Mouse (Mus musculus): ENCODE data around the gene Rbfox3. TPM values are rescaled to one million over a fixed set of nuclear protein-coding genes. Genes with fewer than 3 reads are reported as not detected.

The Rbfox3 gene
- polyA plus RNA-seq, 1 experiment from 2014 or later, result 0.35 TPM

GRCm38 (mm10) chr11:118540411-118541026 lies 370.9 kb downstream of the Rbfox3 start:
- Histone ChIP-seq H3K4me2 (ENCODE audit: low read depth, low read length) (no peak overlapping the region), H3K36me3 (ENCODE audit: control insufficient read depth, insufficient read depth, low read length) (no peaks in the 10 kb centered on the region), H3K9me3 (ENCODE audit: control insufficient read depth, low read length) (no peaks in the 10 kb centered on the region), H3K4me3 (ENCODE audit: low read length) (no peak overlapping the region), H3K27ac (ENCODE audit: low read length) (peak overlapping the region; percentile 62; the same call in 1 of the 2 replicates), H3K9ac (ENCODE audit: low read length) (no peak overlapping the region), H3K27me3 (ENCODE audit: control insufficient read depth, insufficient read depth, low read depth, low read length) (no peaks in the 10 kb centered on the region), H3K4me1 (replicated peaks; ENCODE audit: control insufficient read depth, insufficient read depth, low read length) (peaks cover 8% of the 10 kb centered on the region)
- peak; percentile 86 for ATAC-seq (ENCODE audit: low read depth)
- 43% methylated on average over 12 of the region's 12 CpGs for WGBS

GRCm38 (mm10) chr11:118538008-118538407 lies 373.4 kb downstream of the Rbfox3 start:
- Histone ChIP-seq H3K4me3 (ENCODE audit: low read length) (no peak overlapping the region), H3K36me3 (ENCODE audit: control insufficient read depth, insufficient read depth, low read length) (no peaks in the 10 kb centered on the region), H3K4me1 (replicated peaks; ENCODE audit: control insufficient read depth, insufficient read depth, low read length) (peaks cover 8% of the 10 kb centered on the region), H3K9ac (ENCODE audit: low read length) (no peak overlapping the region), H3K27ac (ENCODE audit: low read length) (no peak overlapping the region), H3K9me3 (ENCODE audit: control insufficient read depth, low read length) (no peaks in the 10 kb centered on the region), H3K27me3 (ENCODE audit: control insufficient read depth, insufficient read depth, low read depth, low read length) (no peaks in the 10 kb centered on the region), H3K4me2 (ENCODE audit: low read depth, low read length) (no peak overlapping the region)
- no peak for ATAC-seq (ENCODE audit: low read depth)
- 81% methylated on average over 11 of the region's 11 CpGs for WGBS

- Histone ChIP-seq H3K9ac (ENCODE audit: low read length) (no peak overlapping the region), H3K4me1 (replicated peaks; ENCODE audit: control insufficient read depth, insufficient read depth, low read length) (no peaks in the 10 kb centered on the region), H3K4me3 (ENCODE audit: low read length) (no peak overlapping the region), H3K36me3 (ENCODE audit: control insufficient read depth, insufficient read depth, low read length) (no peaks in the 10 kb centered on the region), H3K27ac (ENCODE audit: low read length) (no peak overlapping the region), H3K4me2 (ENCODE audit: low read depth, low read length) (no peak overlapping the region), H3K9me3 (ENCODE audit: control insufficient read depth, low read length) (no peaks in the 10 kb centered on the region), H3K27me3 (ENCODE audit: control insufficient read depth, insufficient read depth, low read depth, low read length) (no peaks in the 10 kb centered on the region)
- no peak for ATAC-seq (ENCODE audit: low read depth)
- WGBS, result 36% methylated on average over 18 of the region's 18 CpGs
These were observed 376.9 kb downstream of the Rbfox3 start for GRCm38 (mm10) chr11:118534382-118535092.

- H3K36me3 ChIP-seq (ENCODE audit: control insufficient read depth, insufficient read depth, low read length), result no peaks in the 10 kb centered on the region
- WGBS, result 72% methylated on average over 8 of the region's 8 CpGs
- no peak overlapping the region for H3K4me3 ChIP-seq (ENCODE audit: low read length)
- no peak overlapping the region for H3K9ac ChIP-seq (ENCODE audit: low read length)
- no peaks in the 10 kb centered on the region for H3K9me3 ChIP-seq (ENCODE audit: control insufficient read depth, low read length)
- H3K27me3 ChIP-seq (ENCODE audit: control insufficient read depth, insufficient read depth, low read depth, low read length), result no peaks in the 10 kb centered on the region
- no peaks in the 10 kb centered on the region for H3K4me1 ChIP-seq (replicated peaks; ENCODE audit: control insufficient read depth, insufficient read depth, low read length)
- no peak for ATAC-seq (ENCODE audit: low read depth)
- no peak overlapping the region for H3K4me2 ChIP-seq (ENCODE audit: low read depth, low read length)
- no peak overlapping the region for H3K27ac ChIP-seq (ENCODE audit: low read length)
These were observed 381.1 kb downstream of the Rbfox3 start for GRCm38 (mm10) chr11:118530313-118530712.

GRCm38 (mm10) chr11:118528761-118529160 lies 382.6 kb downstream of the Rbfox3 start:
- Histone ChIP-seq H3K27ac (ENCODE audit: low read length) (no peak overlapping the region), H3K4me2 (ENCODE audit: low read depth, low read length) (no peak overlapping the region), H3K4me3 (ENCODE audit: low read length) (no peak overlapping the region), H3K9ac (ENCODE audit: low read length) (no peak overlapping the region), H3K27me3 (ENCODE audit: control insufficient read depth, insufficient read depth, low read depth, low read length) (no peaks in the 10 kb centered on the region), H3K9me3 (ENCODE audit: control insufficient read depth, low read length) (no peaks in the 10 kb centered on the region), H3K36me3 (ENCODE audit: control insufficient read depth, insufficient read depth, low read length) (no peaks in the 10 kb centered on the region), H3K4me1 (replicated peaks; ENCODE audit: control insufficient read depth, insufficient read depth, low read length) (no peaks in the 10 kb centered on the region)
- WGBS, result 84% methylated on average over 9 of the region's 9 CpGs
- ATAC-seq (ENCODE audit: low read depth), result no peak

GRCm38 (mm10) chr11:118525059-118525458 lies 386.3 kb downstream of the Rbfox3 start:
- Histone ChIP-seq H3K4me1 (replicated peaks; ENCODE audit: control insufficient read depth, insufficient read depth, low read length) (no peaks in the 10 kb centered on the region), H3K9ac (ENCODE audit: low read length) (no peak overlapping the region), H3K4me2 (ENCODE audit: low read depth, low read length) (no peak overlapping the region), H3K4me3 (ENCODE audit: low read length) (no peak overlapping the region), H3K27ac (ENCODE audit: low read length) (no peak overlapping the region), H3K36me3 (ENCODE audit: control insufficient read depth, insufficient read depth, low read length) (no peaks in the 10 kb centered on the region), H3K27me3 (ENCODE audit: control insufficient read depth, insufficient read depth, low read depth, low read length) (no peaks in the 10 kb centered on the region), H3K9me3 (ENCODE audit: control insufficient read depth, low read length) (no peaks in the 10 kb centered on the region)
- 61% methylated on average over 11 of the region's 11 CpGs for WGBS
- no peak for ATAC-seq (ENCODE audit: low read depth)

- no peak for ATAC-seq (ENCODE audit: low read depth)
- WGBS, result 64% methylated on average over 4 of the region's 4 CpGs
- no peak overlapping the region for H3K9ac ChIP-seq (ENCODE audit: low read length)
These were observed 387.8 kb downstream of the Rbfox3 start for GRCm38 (mm10) chr11:118523496-118524145.

GRCm38 (mm10) chr11:118520932-118521331 lies 390.5 kb downstream of the Rbfox3 start:
- H3K36me3 ChIP-seq (ENCODE audit: control insufficient read depth, insufficient read depth, low read length), result no peaks in the 10 kb centered on the region
- H3K4me1 ChIP-seq (replicated peaks; ENCODE audit: control insufficient read depth, insufficient read depth, low read length), result no peaks in the 10 kb centered on the region
- H3K27ac ChIP-seq (ENCODE audit: low read length), result no peak overlapping the region
- H3K27me3 ChIP-seq (ENCODE audit: control insufficient read depth, insufficient read depth, low read depth, low read length), result no peaks in the 10 kb centered on the region
- H3K9me3 ChIP-seq (ENCODE audit: control insufficient read depth, low read length), result no peaks in the 10 kb centered on the region
- 59% methylated on average over 2 of the region's 2 CpGs for WGBS
- ATAC-seq (ENCODE audit: low read depth), result no peak
- H3K4me3 ChIP-seq (ENCODE audit: low read length), result no peak overlapping the region
- H3K4me2 ChIP-seq (ENCODE audit: low read depth, low read length), result no peak overlapping the region
- H3K9ac ChIP-seq (ENCODE audit: low read length), result no peak overlapping the region

More at GRCm38 (mm10) chr11:118523496-118524145, 387.8 kb downstream of the Rbfox3 start:
- H3K27ac ChIP-seq (ENCODE audit: low read length), result no peak overlapping the region
- H3K36me3 ChIP-seq (ENCODE audit: control insufficient read depth, insufficient read depth, low read length), result no peaks in the 10 kb centered on the region
- H3K4me2 ChIP-seq (ENCODE audit: low read depth, low read length), result no peak overlapping the region
- no peaks in the 10 kb centered on the region for H3K9me3 ChIP-seq (ENCODE audit: control insufficient read depth, low read length)
- no peak overlapping the region for H3K4me3 ChIP-seq (ENCODE audit: low read length)
- H3K4me1 ChIP-seq (replicated peaks; ENCODE audit: control insufficient read depth, insufficient read depth, low read length), result no peaks in the 10 kb centered on the region
- H3K27me3 ChIP-seq (ENCODE audit: control insufficient read depth, insufficient read depth, low read depth, low read length), result no peaks in the 10 kb centered on the region

- Histone ChIP-seq H3K4me3 (ENCODE audit: low read length) (no peak overlapping the region), H3K9me3 (ENCODE audit: control insufficient read depth, low read length) (no peaks in the 10 kb centered on the region), H3K36me3 (ENCODE audit: control insufficient read depth, insufficient read depth, low read length) (no peaks in the 10 kb centered on the region), H3K4me2 (ENCODE audit: low read depth, low read length) (no peak overlapping the region), H3K27ac (ENCODE audit: low read length) (no peak overlapping the region), H3K4me1 (replicated peaks; ENCODE audit: control insufficient read depth, insufficient read depth, low read length) (no peaks in the 10 kb centered on the region), H3K27me3 (ENCODE audit: control insufficient read depth, insufficient read depth, low read depth, low read length) (no peaks in the 10 kb centered on the region), H3K9ac (ENCODE audit: low read length) (no peak overlapping the region)
- WGBS, result 57% methylated on average over 5 of the region's 5 CpGs
- no peak for ATAC-seq (ENCODE audit: low read depth)
These were observed 391.1 kb downstream of the Rbfox3 start for GRCm38 (mm10) chr11:118520251-118520650.

All from lung, embryonic 16.5 days (tissue).